Mouse (Mus musculus): ENCODE results near the gene Ldlr.
A peak's percentile ranks its signal among the peaks of the same experiment; 100 is the strongest.
"Not testable (repeated sequence)": the region's sequence is repeated elsewhere in the genome, so short reads cannot be mapped to it uniquely, and the experiment has no call there.

Ldlr gene

GRCm38 (mm10) chr9:21754516-21755321 is 31.4 kb downstream of the Ldlr start:
- DNase-seq (ENCODE audit: extremely low spot score, low spot score), result no peak

DNA sequence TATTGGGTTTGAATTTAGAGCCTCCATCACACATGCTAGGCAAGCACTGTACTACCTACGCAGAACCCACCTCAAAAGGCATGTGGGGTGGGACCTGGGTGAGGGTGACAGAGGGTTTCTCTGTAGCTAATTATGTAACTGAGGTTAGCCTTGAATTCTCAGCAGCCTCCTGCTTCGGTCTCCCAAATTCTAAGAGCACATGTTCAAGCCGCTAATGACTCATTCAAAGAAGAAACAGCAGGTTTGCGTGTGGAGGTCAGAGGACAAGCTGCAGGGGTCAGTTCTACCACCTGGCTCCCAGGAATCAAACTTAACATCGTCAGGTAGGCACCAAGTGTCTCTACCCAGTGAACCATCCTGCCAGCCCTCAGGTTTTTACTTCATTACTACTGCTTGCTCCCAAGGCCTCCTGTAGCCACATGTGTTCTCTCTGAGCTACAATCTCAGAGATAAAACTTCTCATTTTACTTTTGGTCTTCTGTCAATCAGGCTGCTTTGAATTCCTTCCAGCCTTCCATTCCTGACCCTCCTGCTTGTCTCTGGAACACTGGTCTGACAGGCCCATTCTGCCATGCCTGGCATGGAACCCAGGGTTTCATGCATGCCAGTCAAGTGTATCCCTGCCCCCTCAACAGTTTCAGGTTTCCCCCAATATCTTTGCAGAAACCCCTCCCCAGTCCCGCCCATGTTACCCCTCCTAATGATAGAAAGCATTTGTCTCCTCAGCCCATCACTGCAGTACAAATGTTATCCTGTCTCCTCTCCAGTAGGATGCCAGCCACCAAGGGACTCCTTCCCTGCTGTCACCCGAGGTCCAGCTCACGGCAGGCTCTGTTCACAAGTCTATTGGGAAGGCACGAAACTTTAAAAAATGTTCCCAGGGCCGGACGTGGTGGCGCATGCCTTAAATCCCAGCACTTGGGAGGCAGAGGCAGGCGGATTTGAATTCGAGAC is 35.6 kb downstream of the Ldlr start:
- DNase-seq (ENCODE audit: extremely low spot score, low spot score), result no peak

GRCm38 (mm10) chr9:21759718-21760117 is 36.4 kb downstream of the Ldlr start:
- no peak for DNase-seq (ENCODE audit: extremely low spot score, low spot score)

GRCm38 (mm10) chr9:21760155-21761088 is 37.1 kb downstream of the Ldlr start, which contains the start of gene Spc24:
Gene Spc24, minus strand, starts transcription at chr9:21760303.
- peak; percentile 97 for DNase-seq (ENCODE audit: extremely low spot score, low spot score)

GRCm38 (mm10) chr9:21762135-21762534 is 38.9 kb downstream of the Ldlr start:
- DNase-seq (ENCODE audit: extremely low spot score, low spot score), result no peak

DNA sequence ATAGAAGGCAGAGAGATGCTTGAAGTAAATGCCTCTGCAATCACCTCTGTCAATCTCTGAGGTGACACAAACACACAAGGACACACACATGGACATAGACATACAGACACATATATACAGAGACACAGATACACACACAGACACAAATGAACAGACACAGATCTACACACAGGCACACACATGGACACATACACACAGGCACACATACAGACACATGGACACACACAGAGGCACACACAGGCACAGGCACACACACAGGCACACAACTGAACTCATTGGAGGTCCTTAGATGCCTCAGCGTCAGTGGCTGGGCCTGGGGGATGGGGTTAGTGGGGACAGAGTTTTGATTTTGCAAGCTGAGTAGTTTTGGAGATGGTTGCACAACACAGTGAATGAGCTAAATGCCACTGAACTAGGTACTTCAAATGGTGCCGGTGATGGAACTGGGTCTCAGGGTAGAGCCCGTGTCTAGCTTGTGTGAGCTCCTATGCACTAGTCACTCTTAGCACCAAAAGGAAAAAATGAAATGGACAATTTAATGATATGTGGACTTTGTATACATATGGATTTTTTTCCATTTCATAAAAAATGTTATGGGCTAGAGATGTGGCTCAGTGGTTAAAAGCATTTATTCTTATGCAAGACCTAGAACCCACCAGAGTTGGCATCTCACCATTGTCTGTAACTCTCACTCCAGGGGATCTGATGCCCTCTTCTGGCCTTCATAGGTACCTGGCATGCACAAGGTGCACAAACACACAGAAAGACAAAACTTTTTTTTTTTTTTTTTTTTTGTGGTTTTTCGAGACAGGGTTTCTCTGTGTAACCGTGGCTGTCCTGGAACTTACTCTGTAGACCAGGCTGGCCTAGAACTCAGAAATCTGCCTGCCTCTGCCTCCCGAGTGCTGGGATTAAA is 41.1 kb downstream of the Ldlr start:
- DNase-seq (ENCODE audit: extremely low spot score, low spot score), result no peak

- no peak for DNase-seq (ENCODE audit: extremely low spot score, low spot score)
Observed at GRCm38 (mm10) chr9:21767896-21768295, 44.6 kb downstream of the Ldlr start.

- DNase-seq (ENCODE audit: extremely low spot score, low spot score), result no peak
Observed at GRCm38 (mm10) chr9:21768511-21769411, 45.5 kb downstream of the Ldlr start.

DNA sequence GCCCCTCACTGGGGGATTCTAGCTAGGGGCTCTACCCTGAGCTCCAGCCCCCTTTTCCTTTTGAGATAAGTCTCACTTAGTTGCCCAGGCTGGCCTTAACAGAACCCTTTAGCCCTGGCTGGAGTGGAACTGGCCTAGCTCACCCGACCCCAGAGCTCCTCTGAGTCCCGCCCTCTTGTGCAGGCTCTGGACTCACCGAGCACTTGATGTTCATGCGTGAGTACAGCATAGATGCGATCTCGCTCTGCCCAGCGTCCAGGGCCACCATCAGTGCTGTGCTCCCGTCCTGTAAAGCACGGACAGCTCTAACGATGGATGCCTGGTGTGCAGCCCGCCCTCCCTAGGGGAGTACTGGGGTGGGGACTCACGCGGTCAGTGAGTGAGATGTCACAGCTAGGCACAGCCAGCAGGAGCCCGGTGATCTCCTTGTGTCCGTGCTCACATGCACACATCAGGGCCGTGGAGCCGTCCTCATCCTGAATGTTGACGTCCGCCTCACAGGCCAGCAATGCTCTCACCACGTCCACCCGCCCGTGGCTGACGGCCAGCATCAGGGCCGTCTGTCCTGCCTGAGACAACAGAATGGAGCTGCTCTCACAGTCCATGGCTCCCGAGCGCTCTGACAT is 46.4 kb downstream of the Ldlr start:
- no peak for DNase-seq (ENCODE audit: extremely low spot score, low spot score)

- not testable (repeated sequence) for DNase-seq (ENCODE audit: extremely low spot score, low spot score)
Observed at GRCm38 (mm10) chr9:21773396-21773795, 50.1 kb downstream of the Ldlr start.

GRCm38 (mm10) chr9:21774353-21774752 is 51.1 kb downstream of the Ldlr start:
- DNase-seq (ENCODE audit: extremely low spot score, low spot score), result no peak

DNA sequence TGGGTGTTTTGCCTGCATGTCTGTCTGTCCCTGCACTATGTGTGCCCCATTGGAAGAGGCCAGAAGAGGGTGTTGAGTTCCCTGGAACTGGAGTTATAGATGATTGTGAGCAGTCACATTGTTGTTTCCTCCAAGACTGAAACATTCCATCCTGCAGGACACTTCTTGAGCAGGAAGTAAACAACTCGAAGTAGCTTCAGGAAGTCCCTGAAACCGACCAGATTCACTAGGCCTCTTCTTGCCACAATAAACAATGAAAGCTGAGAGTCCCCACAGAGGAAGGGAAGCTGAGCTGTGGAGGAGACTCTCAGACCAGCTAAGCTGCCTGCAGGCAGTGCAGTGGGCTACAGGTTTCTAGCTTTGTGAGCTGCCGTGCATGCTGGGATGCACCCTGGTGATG is 54.4 kb downstream of the Ldlr start:
- no peak for DNase-seq (ENCODE audit: extremely low spot score, low spot score)

- no peak for DNase-seq (ENCODE audit: extremely low spot score, low spot score)
Observed at GRCm38 (mm10) chr9:21781657-21782468, 58.6 kb downstream of the Ldlr start.

- no peak for DNase-seq (ENCODE audit: extremely low spot score, low spot score)
Observed at GRCm38 (mm10) chr9:21784517-21785307, 61.4 kb downstream of the Ldlr start.

DNA sequence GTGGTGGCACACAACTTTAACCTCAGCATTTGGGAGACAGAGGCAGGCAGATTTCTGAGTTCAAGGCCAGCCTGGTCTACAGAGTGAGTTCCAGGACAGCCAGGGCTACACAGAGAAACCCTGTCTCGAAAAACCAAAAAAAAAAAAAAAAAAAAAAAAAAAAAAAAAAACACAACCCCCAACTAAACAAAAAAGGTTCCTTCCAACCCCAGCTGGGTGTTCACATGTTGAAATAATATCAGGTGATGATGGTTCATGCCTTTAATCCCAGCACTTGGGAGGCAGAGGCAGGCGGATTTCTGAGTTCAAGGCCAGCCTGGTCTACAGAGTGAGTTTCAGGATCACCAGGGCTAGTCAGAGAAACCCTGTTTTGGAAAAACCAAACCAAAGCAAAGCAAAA is 63.0 kb downstream of the Ldlr start:
- DNase-seq (ENCODE audit: extremely low spot score, low spot score), result not testable (repeated sequence)

DNA sequence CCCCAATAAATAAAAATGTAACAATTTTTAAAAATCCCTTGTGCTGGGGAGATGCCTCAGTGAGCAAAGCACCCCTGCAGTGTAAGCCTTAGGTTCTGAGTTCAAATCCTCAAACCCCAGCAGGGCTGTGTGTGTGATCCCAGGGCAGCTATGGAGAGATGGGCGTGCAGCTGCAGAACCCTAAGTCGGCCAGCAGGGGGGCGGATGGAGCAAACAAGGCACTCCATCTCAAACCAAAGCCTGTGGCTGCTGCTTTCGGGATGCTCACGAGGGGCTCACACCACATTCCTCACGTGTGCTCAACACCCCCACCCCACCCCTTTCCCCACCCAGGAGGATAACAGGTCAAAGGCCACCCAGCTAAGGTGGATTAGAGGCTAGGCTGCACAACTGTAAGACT is 63.6 kb downstream of the Ldlr start:
- peak; percentile 70 for DNase-seq (ENCODE audit: extremely low spot score, low spot score)

DNA sequence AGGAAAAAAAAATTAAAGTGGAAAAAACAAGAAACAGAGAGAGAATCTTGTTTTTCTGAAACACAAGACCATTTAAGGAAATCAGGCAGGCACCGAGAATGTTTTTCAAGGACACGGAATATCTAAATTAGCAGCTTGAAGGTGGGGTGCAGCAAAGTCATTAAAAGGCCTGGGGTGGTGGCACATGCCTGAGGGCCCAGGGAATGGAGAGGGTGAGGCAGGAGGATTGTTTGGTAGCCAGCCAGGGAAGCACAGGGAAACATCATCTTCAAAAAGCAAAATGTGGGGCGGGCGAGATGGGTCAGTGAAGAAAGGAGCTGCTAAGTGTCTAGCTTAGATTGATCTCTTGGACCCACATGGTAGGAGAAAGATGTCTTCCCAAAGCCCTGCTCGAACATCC is 64.4 kb downstream of the Ldlr start:
- no peak for DNase-seq (ENCODE audit: extremely low spot score, low spot score)
